In genomic region chr5:103161574-103161973, GRCm38 (mm10) we compare ENCODE assay signal across 15 mouse cellular contexts. TPM values are rescaled to one million over a fixed set of nuclear protein-coding genes. Genes with fewer than 3 reads are reported as not detected.
DNase-seq lines count a peak whose midpoint lies in the region; ATAC-seq lines count a peak whose summit lies in the region.
"Had no signal": no experiment of that assay in that cellular context is flagged by ENCODE, and none has a peak within 500 bp of the region (broad histone marks: within the 10 kb centered on the region; RNA-seq: fewer than 3 reads in every experiment).

No protein-coding gene starts in this region.

- no peak overlapping the region for H3K9ac ChIP-seq in hindbrain, embryonic 12.5 days
- no peak overlapping the region for H3K9ac ChIP-seq in midbrain, embryonic 14.5 days (replicated peaks; ENCODE audit: low read length)
- H3K9ac ChIP-seq: intestine, embryonic 15.5 days; lung, embryonic 15.5 days had no signal

- H3K9me3 ChIP-seq in forebrain, embryonic 10.5 days, result no peaks in the 10 kb centered on the region
- no peaks in the 10 kb centered on the region for H3K9me3 ChIP-seq in hindbrain, embryonic 12.5 days (replicated peaks)
- no peaks in the 10 kb centered on the region for H3K9me3 ChIP-seq in midbrain, embryonic 14.5 days (ENCODE audit: control insufficient read depth, low read length)
- H3K9me3 ChIP-seq: intestine, embryonic 15.5 days; lung, embryonic 15.5 days had no signal

- no peaks in the 10 kb centered on the region for H3K36me3 ChIP-seq in forebrain, embryonic 10.5 days (replicated peaks)
- no peaks in the 10 kb centered on the region for H3K36me3 ChIP-seq in hindbrain, embryonic 12.5 days
- no peaks in the 10 kb centered on the region for H3K36me3 ChIP-seq in midbrain, embryonic 14.5 days (ENCODE audit: control insufficient read depth, insufficient read depth, low read length)
- H3K36me3 ChIP-seq: intestine, embryonic 15.5 days; lung, embryonic 15.5 days had no signal

- H3K4me3 ChIP-seq in forebrain, embryonic 10.5 days, result peak overlapping the region; percentile 14; the same call in 1 of the 2 replicates
- no peak overlapping the region for H3K4me3 ChIP-seq in hindbrain, embryonic 12.5 days
- H3K4me3 ChIP-seq in midbrain, embryonic 14.5 days (replicated peaks; ENCODE audit: low read depth, low read length), result no peak overlapping the region
- H3K4me3 ChIP-seq: intestine, embryonic 15.5 days; lung, embryonic 15.5 days had no signal

- DNase-seq in ES-CJ7 (ENCODE audit: low read depth, low spot score), result peak; percentile 59
- DNase-seq in forebrain, embryonic 10.5 days (ENCODE audit: extremely low spot score, low spot score), result no peak
- DNase-seq in midbrain, embryonic 14.5 days, result no peak
- no peak for DNase-seq in urinary bladder, postnatal 14 days (ENCODE audit: low spot score)
- DNase-seq in heart, adult 8-10 months (ENCODE audit: low spot score), result no peak
- DNase-seq in right cerebral cortex, postnatal 4 days, result no peak
- DNase-seq in ovary, postnatal 10 days (ENCODE audit: low spot score), result no peak
- DNase-seq: cerebellum, postnatal 36 days; kidney, postnatal 36 days; liver had no signal

- 40% methylated on average over 3 of the region's 3 CpGs for WGBS in forebrain, embryonic 10.5 days
- WGBS in hindbrain, embryonic 12.5 days, result 23% methylated on average over 3 of the region's 3 CpGs
- 3% methylated on average over 3 of the region's 3 CpGs for WGBS in midbrain, embryonic 14.5 days

- H3K27ac ChIP-seq in forebrain, embryonic 10.5 days, result no peak overlapping the region
- peak overlapping the region; percentile 89 for H3K27ac ChIP-seq in hindbrain, embryonic 12.5 days
- H3K27ac ChIP-seq in midbrain, embryonic 14.5 days (replicated peaks; ENCODE audit: low read depth, low read length), result peak overlapping the region; percentile 89
- H3K27ac ChIP-seq: intestine, embryonic 15.5 days; lung, embryonic 15.5 days had no signal

- ATAC-seq in hindbrain, embryonic 12.5 days (ENCODE audit: low FRiP score), result 0 out of 2 replicates have a peak, but pooled peaks have one; percentile 36
- no peak for ATAC-seq in midbrain, embryonic 14.5 days (ENCODE audit: low FRiP score, low TSS enrichment)
- ATAC-seq: activated CD4-positive, CD25-positive, alpha-beta regulatory T cell, adult 4 months; intestine, embryonic 15.5 days had no signal

- no peaks in the 10 kb centered on the region for H3K27me3 ChIP-seq in forebrain, embryonic 10.5 days (ENCODE audit: poor library complexity, severe bottlenecking)
- H3K27me3 ChIP-seq in hindbrain, embryonic 12.5 days, result no peaks in the 10 kb centered on the region
- H3K27me3 ChIP-seq in midbrain, embryonic 14.5 days (ENCODE audit: control insufficient read depth, insufficient read depth, low read length), result no peaks in the 10 kb centered on the region
- H3K27me3 ChIP-seq: intestine, embryonic 15.5 days; lung, embryonic 15.5 days had no signal

- peak overlapping the region; percentile 23 for H3K4me2 ChIP-seq in hindbrain, embryonic 12.5 days (replicated peaks)
- peak overlapping the region; percentile 35 for H3K4me2 ChIP-seq in midbrain, embryonic 14.5 days (ENCODE audit: low read length)
- H3K4me2 ChIP-seq: intestine, embryonic 15.5 days; lung, embryonic 15.5 days had no signal

- peaks cover 20% of the 10 kb centered on the region for H3K4me1 ChIP-seq in forebrain, embryonic 10.5 days
- H3K4me1 ChIP-seq in hindbrain, embryonic 12.5 days, result peaks cover 21% of the 10 kb centered on the region
- peaks cover 32% of the 10 kb centered on the region for H3K4me1 ChIP-seq in midbrain, embryonic 14.5 days (ENCODE audit: control insufficient read depth, insufficient read depth, low read length)
- H3K4me1 ChIP-seq: intestine, embryonic 15.5 days had no signal

RNA-seq across cellular contexts. Expression of gene Mapk10, which starts 49.6 kb away (rescaled TPM):
- polyA plus RNA-seq in forebrain, embryonic 10.5 days (2016; fragmentation: Nextera tagmentation; extraction: Ambion mirVana), result 7.7 TPM in 2 replicates
- polyA plus RNA-seq in hindbrain, embryonic 12.5 days (2016; fragmentation: Nextera tagmentation; extraction: Ambion mirVana), result 77.6 and 91.8 TPM in 2 replicates
- polyA plus RNA-seq in midbrain, embryonic 14.5 days (2014; fragmentation: Nextera tagmentation; extraction: Ambion mirVana), result 119 and 132 TPM in 2 replicates
- total RNA-seq in heart, adult 8-10 months (2022), result 10 to 100 TPM; 25.7 to 37.2 (median 31.2) TPM
- total RNA-seq: megakaryocyte progenitor cell, adult 5-6 weeks had no signal
